8 mouse cellular contexts compared by ENCODE assay signal in genomic region chr15:28181862-28182261, GRCm38 (mm10). TPM values are rescaled to one million over a fixed set of nuclear protein-coding genes. Genes with fewer than 3 reads are reported as not detected.
A peak's percentile ranks its signal among the peaks of the same experiment; 100 is the strongest.
DNase-seq lines count a peak whose midpoint lies in the region; ATAC-seq and TF ChIP-seq lines count a peak whose summit lies in the region.

No protein-coding gene starts in this region.

- ATAC-seq in embryonic facial prominence, embryonic 14.5 days (ENCODE audit: low read depth): peak; percentile 68
- ATAC-seq in heart, embryonic 11.5 days (replicated peaks; ENCODE audit: insufficient number of reproducible peaks, low FRiP score, low TSS enrichment): 0 out of 2 replicates have a peak, but pooled peaks have one; percentile 57
- peak; percentile 82 for ATAC-seq in kidney, embryonic 15.5 days (replicated peaks; ENCODE audit: low FRiP score)
- ATAC-seq in limb, embryonic 15.5 days (ENCODE audit: insufficient number of reproducible peaks, low FRiP score, low TSS enrichment, low read depth): no peak
- peak; percentile 64; the same call in 1 of the 2 replicates for ATAC-seq in monocyte, adult 5-6 weeks (replicated peaks; ENCODE audit: insufficient number of reproducible peaks, low FRiP score, low TSS enrichment, poor library complexity, severe bottlenecking)

- H3K36me3 ChIP-seq in embryonic facial prominence, embryonic 14.5 days (ENCODE audit: control insufficient read depth, insufficient read depth, low read length): no peaks in the 10 kb centered on the region
- H3K36me3 ChIP-seq in heart, embryonic 11.5 days (ENCODE audit: control insufficient read depth, insufficient read depth, low read length): no peaks in the 10 kb centered on the region
- H3K36me3 ChIP-seq in kidney, embryonic 15.5 days: no peaks in the 10 kb centered on the region
- no peaks in the 10 kb centered on the region for H3K36me3 ChIP-seq in limb, embryonic 15.5 days

- H3K4me1 ChIP-seq in bone marrow, adult 2 months (ENCODE audit: control insufficient read depth, insufficient read depth, low read length): no peaks in the 10 kb centered on the region
- no peaks in the 10 kb centered on the region for H3K4me1 ChIP-seq in embryonic facial prominence, embryonic 14.5 days (ENCODE audit: control insufficient read depth, insufficient read depth, low read length)
- H3K4me1 ChIP-seq in heart, embryonic 11.5 days (ENCODE audit: control insufficient read depth, insufficient read depth, low read length): no peaks in the 10 kb centered on the region
- no peaks in the 10 kb centered on the region for H3K4me1 ChIP-seq in kidney, embryonic 15.5 days
- H3K4me1 ChIP-seq in limb, embryonic 15.5 days: 0 out of 2 replicates have a peak, but pooled peaks cover 2% of the 10 kb centered on the region

- no peak for TF ChIP-seq POLR2A in bone marrow, adult 2 months (IDR thresholded peaks at IDR 0.05; ENCODE audit: borderline replicate concordance, control insufficient read depth, low read depth, low read length)

- H3K9me3 ChIP-seq in embryonic facial prominence, embryonic 14.5 days (ENCODE audit: control insufficient read depth, low read length): no peaks in the 10 kb centered on the region
- no peaks in the 10 kb centered on the region for H3K9me3 ChIP-seq in heart, embryonic 11.5 days (replicated peaks; ENCODE audit: control insufficient read depth, low read length)
- H3K9me3 ChIP-seq in kidney, embryonic 15.5 days (replicated peaks): no peaks in the 10 kb centered on the region
- no peaks in the 10 kb centered on the region for H3K9me3 ChIP-seq in limb, embryonic 15.5 days

- H3K27ac ChIP-seq in bone marrow, adult 2 months (ENCODE audit: control insufficient read depth, insufficient read depth, low read depth, low read length, poor library complexity): no peak overlapping the region
- H3K27ac ChIP-seq in embryonic facial prominence, embryonic 14.5 days (replicated peaks; ENCODE audit: low read depth, low read length): no peak overlapping the region
- H3K27ac ChIP-seq in heart, embryonic 11.5 days (ENCODE audit: low read depth, low read length): no peak overlapping the region
- H3K27ac ChIP-seq in kidney, embryonic 15.5 days: no peak overlapping the region
- no peak overlapping the region for H3K27ac ChIP-seq in limb, embryonic 15.5 days

- peak overlapping the region; percentile 55 for H3K4me2 ChIP-seq in embryonic facial prominence, embryonic 14.5 days (ENCODE audit: low read depth, low read length)
- peak overlapping the region; percentile 71 for H3K4me2 ChIP-seq in heart, embryonic 11.5 days
- peak overlapping the region; percentile 72 for H3K4me2 ChIP-seq in kidney, embryonic 15.5 days
- peak overlapping the region; percentile 46 for H3K4me2 ChIP-seq in limb, embryonic 15.5 days

- H3K9ac ChIP-seq in embryonic facial prominence, embryonic 14.5 days (ENCODE audit: low read depth, low read length): peak overlapping the region; percentile 40
- H3K9ac ChIP-seq in heart, embryonic 11.5 days (ENCODE audit: low read depth, low read length): no peak overlapping the region
- H3K9ac ChIP-seq in kidney, embryonic 15.5 days: no peak overlapping the region; the same call in 1 of the 2 replicates
- no peak overlapping the region for H3K9ac ChIP-seq in limb, embryonic 15.5 days

- H3K4me3 ChIP-seq in bone marrow, adult 2 months (replicated peaks; ENCODE audit: control insufficient read depth, low read depth, low read length): no peak overlapping the region
- H3K4me3 ChIP-seq in embryonic facial prominence, embryonic 14.5 days (ENCODE audit: low read depth, low read length): peak overlapping the region; percentile 32
- peak overlapping the region; percentile 36 for H3K4me3 ChIP-seq in heart, embryonic 11.5 days (ENCODE audit: low read depth, low read length)
- peak overlapping the region; percentile 44 for H3K4me3 ChIP-seq in kidney, embryonic 15.5 days (replicated peaks)
- peak overlapping the region; percentile 32 for H3K4me3 ChIP-seq in limb, embryonic 15.5 days

- 20% methylated on average over 10 of the region's 10 CpGs for WGBS in bone marrow, adult 2 months
- 10% methylated on average over 10 of the region's 10 CpGs for WGBS in embryonic facial prominence, embryonic 14.5 days
- 14% methylated on average over 10 of the region's 10 CpGs for WGBS in heart, embryonic 11.5 days (ENCODE audit: insufficient replicate concordance)
- 10% methylated on average over 10 of the region's 10 CpGs for WGBS in kidney, embryonic 15.5 days
- 13% methylated on average over 10 of the region's 10 CpGs for WGBS in limb, embryonic 15.5 days

- H3K27me3 ChIP-seq in embryonic facial prominence, embryonic 14.5 days (replicated peaks; ENCODE audit: control insufficient read depth, insufficient read depth, low read length): no peaks in the 10 kb centered on the region
- H3K27me3 ChIP-seq in heart, embryonic 11.5 days (ENCODE audit: control insufficient read depth, insufficient read depth, low read length): no peaks in the 10 kb centered on the region
- H3K27me3 ChIP-seq in kidney, embryonic 15.5 days: no peaks in the 10 kb centered on the region
- no peaks in the 10 kb centered on the region for H3K27me3 ChIP-seq in limb, embryonic 15.5 days

- TF ChIP-seq CTCF in bone marrow, adult 2 months (IDR thresholded peaks at IDR 0.05; ENCODE audit: control insufficient read depth, insufficient read depth, low read length): peak; percentile 36; the same call in 1 of the 2 replicates

- peak; percentile 59 for DNase-seq in 416B (ENCODE audit: low read depth)
- peak; percentile 83 for DNase-seq in embryonic facial prominence, embryonic 14.5 days (ENCODE audit: low spot score)
- peak; percentile 37 to 80 for DNase-seq in spleen, postnatal 4 days (ENCODE audit: low spot score in 2 of 2)

RNA-seq across cellular contexts. Expression of gene Dnah5, which starts 21.7 kb away (rescaled TPM):
- polyA plus RNA-seq in bone marrow, adult 2 months (2011; ENCODE audit: insufficient read depth, insufficient read length, low replicate concordance, missing spikeins): 0.05 and 0.35 TPM in 2 replicates
- 0.24 and 0.72 TPM in 2 replicates for polyA plus RNA-seq in embryonic facial prominence, embryonic 14.5 days (2014; fragmentation: Nextera tagmentation; extraction: Ambion mirVana)
- 0.03 TPM in 2 replicates for polyA plus RNA-seq in heart, embryonic 11.5 days (2014; fragmentation: Nextera tagmentation; extraction: Ambion mirVana)
- polyA plus RNA-seq in kidney, embryonic 15.5 days (2015; fragmentation: Nextera tagmentation; extraction: Ambion mirVana): 0.05 and 0.08 TPM in 2 replicates
- polyA plus RNA-seq in limb, embryonic 15.5 days (2015; fragmentation: Nextera tagmentation; extraction: Ambion mirVana): 0.04 TPM in 2 replicates
- total RNA-seq in monocyte, adult 5-6 weeks (2017): 0.10 TPM in 1 of 3 replicates, not detected in the others
